Mouse (Mus musculus): ENCODE measurements around the gene Ttc39a. TPM values are rescaled to one million over a fixed set of nuclear protein-coding genes. Genes with fewer than 3 reads are reported as not detected.
A peak's percentile ranks its signal among the peaks of the same experiment; 100 is the strongest.

Gene Ttc39a
- polyA plus RNA-seq, 1 experiment = 16.3 TPM

DNA sequence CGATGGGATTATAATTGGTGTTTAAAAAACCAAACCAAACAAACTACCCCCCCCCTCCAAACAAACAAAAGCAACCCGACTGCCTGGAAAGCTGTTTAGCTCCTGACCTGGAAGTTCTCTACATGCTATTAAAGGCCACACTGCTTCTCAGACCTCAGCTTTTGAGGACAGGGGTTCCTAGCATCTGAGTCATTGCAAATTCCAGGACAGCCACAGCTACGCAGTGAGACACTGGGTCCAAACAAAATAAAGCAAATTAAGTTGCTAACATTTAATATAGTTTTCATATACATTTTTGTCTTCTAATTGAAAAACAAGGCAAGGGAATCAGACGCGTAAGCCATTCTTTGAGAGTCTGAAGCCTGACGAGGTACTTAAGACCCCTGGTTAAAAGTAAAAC lies 38.0 kb downstream of the Ttc39a start:
- 89% methylated on average over 6 of the region's 6 CpGs for WGBS

DNA sequence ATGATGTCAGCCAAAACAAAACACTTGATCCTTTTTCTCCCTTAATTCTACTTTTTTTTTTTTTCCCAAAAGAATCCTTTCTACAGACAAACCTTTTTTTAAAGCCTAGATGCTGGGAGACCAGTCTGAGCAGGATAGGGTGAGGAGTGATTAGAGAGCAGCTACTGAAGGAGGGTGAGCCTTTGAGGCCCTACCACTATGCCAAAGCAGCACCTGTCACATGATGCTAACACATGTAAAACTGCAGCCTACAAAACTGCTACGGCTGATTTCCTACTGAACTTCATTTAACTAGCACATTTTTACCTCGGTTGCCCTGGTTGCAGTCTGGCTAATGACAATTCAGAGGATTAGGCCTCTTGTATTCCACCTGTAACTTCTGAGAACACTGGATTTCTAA lies 38.5 kb downstream of the Ttc39a start:
- Histone ChIP-seq H3K27ac (ENCODE audit: insufficient read depth, low read length) (no peak overlapping the region), H3K4me1 (ENCODE audit: control insufficient read depth, insufficient read depth, low read length) (peaks cover 24% of the 10 kb centered on the region)
- TF ChIP-seq CTCF (IDR thresholded peaks at IDR 0.05; ENCODE audit: borderline replicate concordance, insufficient read depth, low read depth, low read length) (no peak), POLR2A (IDR thresholded peaks at IDR 0.05; ENCODE audit: borderline replicate concordance, insufficient read depth, low read length) (no peak)

More for the DNA sequence above, 38.0 kb downstream of the Ttc39a start:
- no peak for DNase-seq
- Histone ChIP-seq H3K4me1 (ENCODE audit: control insufficient read depth, insufficient read depth, low read length) (peaks cover 24% of the 10 kb centered on the region), H3K27me3 (ENCODE audit: control insufficient read depth, insufficient read depth, low read length) (no peaks in the 10 kb centered on the region), H3K27ac (ENCODE audit: insufficient read depth, low read length) (no peak overlapping the region), H3K4me3 (replicated peaks; ENCODE audit: insufficient read depth, low read depth, low read length) (no peak overlapping the region)
- TF ChIP-seq POLR2A (IDR thresholded peaks at IDR 0.05; ENCODE audit: borderline replicate concordance, insufficient read depth, low read length) (no peak), CTCF (IDR thresholded peaks at IDR 0.05; ENCODE audit: borderline replicate concordance, insufficient read depth, low read depth, low read length) (no peak)

DNA sequence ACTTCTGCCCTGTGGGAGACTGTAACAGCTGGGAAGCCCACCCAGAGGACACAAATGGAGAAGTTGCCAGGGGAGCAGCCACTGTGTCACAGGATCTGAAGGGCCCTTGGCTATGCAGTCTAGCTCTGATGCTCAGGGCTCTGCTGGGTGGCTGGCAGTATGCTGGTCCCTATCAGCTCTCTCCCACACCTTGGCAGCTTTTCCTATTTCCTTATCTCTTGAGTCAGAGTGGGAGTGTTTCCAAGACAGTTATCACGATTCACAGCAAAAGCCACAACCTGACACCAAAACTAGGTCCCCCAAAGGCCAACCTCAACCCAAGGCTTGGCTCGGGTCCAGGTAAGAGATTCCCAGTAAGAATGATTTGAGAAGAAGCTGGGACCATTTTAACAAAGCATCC lies 39.0 kb downstream of the Ttc39a start:
- Histone ChIP-seq H3K4me1 (ENCODE audit: control insufficient read depth, insufficient read depth, low read length) (peaks cover 23% of the 10 kb centered on the region), H3K4me3 (replicated peaks; ENCODE audit: insufficient read depth, low read depth, low read length) (no peak overlapping the region), H3K27me3 (ENCODE audit: control insufficient read depth, insufficient read depth, low read length) (no peaks in the 10 kb centered on the region), H3K27ac (ENCODE audit: insufficient read depth, low read length) (no peak overlapping the region)
- TF ChIP-seq CTCF (IDR thresholded peaks at IDR 0.05; ENCODE audit: borderline replicate concordance, insufficient read depth, low read depth, low read length) (no peak), POLR2A (IDR thresholded peaks at IDR 0.05; ENCODE audit: borderline replicate concordance, insufficient read depth, low read length) (no peak)
- 53% methylated on average over 2 of the region's 2 CpGs for WGBS
- peak in 1 of 2 experiments; percentile 45 for DNase-seq

More for the DNA sequence above, 38.5 kb downstream of the Ttc39a start:
- H3K4me3 ChIP-seq (replicated peaks; ENCODE audit: insufficient read depth, low read depth, low read length) = no peak overlapping the region
- no peak for DNase-seq
- WGBS = 41% methylated on average over 2 of the region's 2 CpGs
- H3K27me3 ChIP-seq (ENCODE audit: control insufficient read depth, insufficient read depth, low read length) = no peaks in the 10 kb centered on the region

DNA sequence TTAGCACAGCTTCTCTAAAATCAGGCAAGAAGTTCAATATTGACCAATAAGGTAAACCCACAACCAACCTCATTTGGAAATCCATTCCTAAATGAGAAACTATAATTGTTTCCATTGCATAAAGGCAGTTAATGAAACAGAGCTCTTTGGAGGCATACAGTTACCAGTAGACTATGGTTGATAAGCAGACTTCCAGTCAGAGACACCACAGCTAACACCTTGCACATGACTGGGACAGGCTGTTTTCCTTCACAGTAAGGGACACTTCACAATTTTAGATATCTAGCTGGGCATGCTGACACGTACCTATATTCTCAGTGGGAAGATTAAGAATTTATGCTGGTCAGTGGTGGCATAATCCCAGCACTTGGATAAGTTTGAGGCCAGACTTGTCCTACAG lies 39.5 kb downstream of the Ttc39a start:
- H3K27ac ChIP-seq (ENCODE audit: insufficient read depth, low read length) = no peak overlapping the region
- TF ChIP-seq CTCF (IDR thresholded peaks at IDR 0.05; ENCODE audit: borderline replicate concordance, insufficient read depth, low read depth, low read length) (no peak), POLR2A (IDR thresholded peaks at IDR 0.05; ENCODE audit: borderline replicate concordance, insufficient read depth, low read length) (no peak)
- 27% methylated on average over 1 of the region's 1 CpGs for WGBS
- H3K4me3 ChIP-seq (replicated peaks; ENCODE audit: insufficient read depth, low read depth, low read length) = no peak overlapping the region
- no peak for DNase-seq
- peaks cover 21% of the 10 kb centered on the region for H3K4me1 ChIP-seq (ENCODE audit: control insufficient read depth, insufficient read depth, low read length)
- H3K27me3 ChIP-seq (ENCODE audit: control insufficient read depth, insufficient read depth, low read length) = no peaks in the 10 kb centered on the region

DNA sequence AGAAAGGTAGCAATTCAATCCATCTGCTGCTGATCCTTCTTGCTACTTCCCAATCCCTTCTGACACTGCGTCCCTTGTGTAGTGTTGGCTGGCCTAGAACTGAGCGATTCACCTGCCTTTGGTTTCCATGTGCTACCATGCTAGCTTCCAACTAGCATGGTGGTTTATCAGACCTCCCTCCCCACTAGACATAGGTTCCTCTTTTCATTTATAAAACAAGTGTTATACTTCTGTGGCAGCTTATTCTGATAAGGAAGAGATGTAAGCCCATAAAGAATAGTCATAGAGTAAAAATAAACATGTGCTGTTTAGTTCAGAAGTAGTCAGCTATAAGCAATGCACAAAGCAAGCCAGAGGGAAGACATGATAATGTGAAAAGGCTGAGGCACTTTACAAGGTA lies 42.1 kb downstream of the Ttc39a start:
- Histone ChIP-seq H3K27ac (ENCODE audit: insufficient read depth, low read length) (no peak overlapping the region), H3K4me1 (ENCODE audit: control insufficient read depth, insufficient read depth, low read length) (peaks cover 7% of the 10 kb centered on the region), H3K4me3 (replicated peaks; ENCODE audit: insufficient read depth, low read depth, low read length) (no peak overlapping the region), H3K27me3 (ENCODE audit: control insufficient read depth, insufficient read depth, low read length) (no peaks in the 10 kb centered on the region)
- WGBS = 97% methylated on average over 2 of the region's 2 CpGs
- no peak for TF ChIP-seq CTCF (IDR thresholded peaks at IDR 0.05; ENCODE audit: borderline replicate concordance, insufficient read depth, low read depth, low read length)
- TF ChIP-seq POLR2A (IDR thresholded peaks at IDR 0.05; ENCODE audit: borderline replicate concordance, insufficient read depth, low read length) = no peak
- no peak for DNase-seq

DNA sequence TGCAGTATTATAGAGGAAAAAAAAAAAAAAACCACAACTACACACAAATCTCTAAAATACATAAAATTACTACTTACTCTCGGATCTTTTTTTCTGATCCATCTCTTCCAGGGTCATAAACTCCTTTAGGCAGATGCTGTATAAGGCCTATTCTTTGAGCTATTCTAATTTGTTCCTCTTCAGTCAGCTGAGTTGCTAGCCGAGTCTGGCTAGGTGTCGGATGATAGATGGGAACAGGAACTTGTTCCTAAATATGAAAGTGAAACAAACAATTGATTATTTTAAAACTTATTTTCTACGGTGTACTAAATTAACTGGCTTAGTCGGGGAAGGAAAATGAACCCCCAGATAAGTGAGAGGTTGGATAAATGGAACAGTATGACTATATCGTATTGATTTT lies 50.4 kb downstream of the Ttc39a start:
- Histone ChIP-seq H3K4me1 (ENCODE audit: control insufficient read depth, insufficient read depth, low read length) (no peaks in the 10 kb centered on the region), H3K4me3 (replicated peaks; ENCODE audit: insufficient read depth, low read depth, low read length) (no peak overlapping the region), H3K27ac (ENCODE audit: insufficient read depth, low read length) (no peak overlapping the region), H3K27me3 (ENCODE audit: control insufficient read depth, insufficient read depth, low read length) (no peaks in the 10 kb centered on the region)
- WGBS = 96% methylated on average over 6 of the region's 6 CpGs
- no peak for DNase-seq
- no peak for TF ChIP-seq POLR2A (IDR thresholded peaks at IDR 0.05; ENCODE audit: borderline replicate concordance, insufficient read depth, low read length)

DNA sequence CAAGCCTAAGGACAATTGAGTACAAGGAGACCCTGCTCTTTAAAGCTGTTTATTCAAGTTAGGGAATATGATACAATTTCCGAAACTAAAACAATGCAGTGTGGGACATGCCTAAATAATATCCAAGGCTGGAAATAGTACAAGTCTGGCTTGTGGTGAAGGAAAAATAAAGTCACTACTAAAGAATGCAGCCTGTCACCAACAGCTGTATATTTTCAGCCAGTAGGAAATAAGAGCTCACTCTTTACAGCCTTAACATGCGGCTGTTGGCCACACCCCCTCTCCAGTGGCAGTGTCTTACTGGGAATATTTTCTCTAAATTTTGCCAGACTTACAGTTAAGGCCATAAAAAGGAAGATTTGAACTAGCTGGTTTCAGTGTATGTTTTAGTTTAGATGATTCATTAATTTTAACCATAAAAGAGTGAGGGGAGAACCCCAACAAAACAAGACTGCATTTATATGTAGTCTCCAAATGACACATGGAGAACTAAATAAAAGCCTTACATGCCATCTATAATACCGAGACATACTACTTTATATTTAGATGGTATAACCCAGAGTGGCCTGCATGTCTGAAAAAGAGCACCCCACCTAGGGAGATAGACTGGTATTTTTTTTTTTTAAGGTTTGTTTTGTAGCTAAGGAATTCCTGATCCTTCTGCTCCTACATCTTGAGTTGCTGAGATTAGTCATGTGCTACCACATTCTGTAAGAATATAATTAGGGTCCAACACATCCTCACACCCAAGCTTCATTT lies 54.2 kb downstream of the Ttc39a start:
- 79% methylated on average over 3 of the region's 3 CpGs for WGBS
- H3K4me1 ChIP-seq (ENCODE audit: control insufficient read depth, insufficient read depth, low read length) = no peaks in the 10 kb centered on the region
- TF ChIP-seq CTCF (IDR thresholded peaks at IDR 0.05; ENCODE audit: borderline replicate concordance, insufficient read depth, low read depth, low read length) (no peak), POLR2A (IDR thresholded peaks at IDR 0.05; ENCODE audit: borderline replicate concordance, insufficient read depth, low read length) (no peak)
- H3K27ac ChIP-seq (ENCODE audit: insufficient read depth, low read length) = no peak overlapping the region
- no peak overlapping the region for H3K4me3 ChIP-seq (replicated peaks; ENCODE audit: insufficient read depth, low read depth, low read length)
- H3K27me3 ChIP-seq (ENCODE audit: control insufficient read depth, insufficient read depth, low read length) = no peaks in the 10 kb centered on the region
- DNase-seq = no peak

DNA sequence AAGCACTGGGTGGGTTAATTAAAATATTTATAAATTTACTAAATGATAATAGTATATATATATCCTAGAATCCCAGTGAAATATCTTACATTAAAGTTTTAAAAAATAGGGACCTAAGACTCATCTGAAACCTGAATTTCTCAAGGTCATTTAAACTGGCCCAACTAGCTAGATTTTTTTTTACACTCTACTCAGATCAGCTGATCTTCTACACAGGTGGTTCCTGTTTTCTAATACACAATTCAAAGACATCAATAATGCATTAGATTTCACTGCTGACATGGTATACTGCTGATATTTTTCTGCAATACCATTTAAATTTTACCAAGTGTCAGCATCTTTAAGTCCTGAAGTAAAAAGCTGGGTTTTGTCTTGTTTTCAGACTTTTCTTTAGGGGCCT lies 57.5 kb downstream of the Ttc39a start:
- TF ChIP-seq CTCF (IDR thresholded peaks at IDR 0.05; ENCODE audit: borderline replicate concordance, insufficient read depth, low read depth, low read length) (no peak), POLR2A (IDR thresholded peaks at IDR 0.05; ENCODE audit: borderline replicate concordance, insufficient read depth, low read length) (no peak)
- H3K27me3 ChIP-seq (ENCODE audit: control insufficient read depth, insufficient read depth, low read length) = no peaks in the 10 kb centered on the region
- H3K4me1 ChIP-seq (ENCODE audit: control insufficient read depth, insufficient read depth, low read length) = no peaks in the 10 kb centered on the region
- H3K27ac ChIP-seq (ENCODE audit: insufficient read depth, low read length) = no peak overlapping the region
- no peak for DNase-seq
- H3K4me3 ChIP-seq (replicated peaks; ENCODE audit: insufficient read depth, low read depth, low read length) = no peak overlapping the region

Data from cerebellum, adult 2 months (tissue).